Mouse (Mus musculus): Measurements from ENCODE around the gene Dexi.

Dexi gene

GRCm38 (mm10) chr16:10542698-10543365 lies at the start of gene Dexi:
Dexi (minus strand) TSS chr16:10543054.
- ATAC-seq (ENCODE audit: insufficient number of reproducible peaks, low FRiP score, low TSS enrichment) = peak; percentile 82

GRCm38 (mm10) chr16:10586546-10586945 lies 43.7 kb upstream of the Dexi start:
- no peak for ATAC-seq (ENCODE audit: insufficient number of reproducible peaks, low FRiP score, low TSS enrichment)

- no peak for ATAC-seq (ENCODE audit: insufficient number of reproducible peaks, low FRiP score, low TSS enrichment)
Observed at GRCm38 (mm10) chr16:10585165-10585564, 42.3 kb upstream of the Dexi start.

GRCm38 (mm10) chr16:10581234-10581898 lies 38.5 kb upstream of the Dexi start:
- ATAC-seq (ENCODE audit: insufficient number of reproducible peaks, low FRiP score, low TSS enrichment) = no peak

GRCm38 (mm10) chr16:10578376-10578775 lies 35.5 kb upstream of the Dexi start:
- ATAC-seq (ENCODE audit: insufficient number of reproducible peaks, low FRiP score, low TSS enrichment) = no peak

GRCm38 (mm10) chr16:10577548-10577947 lies 34.7 kb upstream of the Dexi start:
- ATAC-seq (ENCODE audit: insufficient number of reproducible peaks, low FRiP score, low TSS enrichment) = no peak

- no peak for ATAC-seq (ENCODE audit: insufficient number of reproducible peaks, low FRiP score, low TSS enrichment)
Observed at GRCm38 (mm10) chr16:10575915-10576314, 33.1 kb upstream of the Dexi start.

GRCm38 (mm10) chr16:10574936-10575335 lies 32.1 kb upstream of the Dexi start:
- ATAC-seq (ENCODE audit: insufficient number of reproducible peaks, low FRiP score, low TSS enrichment) = no peak

GRCm38 (mm10) chr16:10571820-10572219 lies 29.0 kb upstream of the Dexi start:
- no peak for ATAC-seq (ENCODE audit: insufficient number of reproducible peaks, low FRiP score, low TSS enrichment)

- ATAC-seq (ENCODE audit: insufficient number of reproducible peaks, low FRiP score, low TSS enrichment) = no peak
Observed at GRCm38 (mm10) chr16:10570708-10571107, 27.9 kb upstream of the Dexi start.

- ATAC-seq (ENCODE audit: insufficient number of reproducible peaks, low FRiP score, low TSS enrichment) = no peak
Observed at GRCm38 (mm10) chr16:10569809-10570395, 27.0 kb upstream of the Dexi start.

GRCm38 (mm10) chr16:10567153-10567552 lies 24.3 kb upstream of the Dexi start:
- no peak for ATAC-seq (ENCODE audit: insufficient number of reproducible peaks, low FRiP score, low TSS enrichment)

GRCm38 (mm10) chr16:10565278-10565885 lies 22.5 kb upstream of the Dexi start:
- peak; percentile 90 for ATAC-seq (ENCODE audit: insufficient number of reproducible peaks, low FRiP score, low TSS enrichment)

- no peak for ATAC-seq (ENCODE audit: insufficient number of reproducible peaks, low FRiP score, low TSS enrichment)
Observed at GRCm38 (mm10) chr16:10559991-10560390, 17.1 kb upstream of the Dexi start.

- no peak for ATAC-seq (ENCODE audit: insufficient number of reproducible peaks, low FRiP score, low TSS enrichment)
Observed at GRCm38 (mm10) chr16:10553858-10554257, 11.0 kb upstream of the Dexi start.

GRCm38 (mm10) chr16:10551592-10551991 lies 8.7 kb upstream of the Dexi start:
- ATAC-seq (ENCODE audit: insufficient number of reproducible peaks, low FRiP score, low TSS enrichment) = no peak

GRCm38 (mm10) chr16:10549600-10549999 lies 6.7 kb upstream of the Dexi start:
- no peak for ATAC-seq (ENCODE audit: insufficient number of reproducible peaks, low FRiP score, low TSS enrichment)

GRCm38 (mm10) chr16:10548938-10549337 lies 6.1 kb upstream of the Dexi start:
- ATAC-seq (ENCODE audit: insufficient number of reproducible peaks, low FRiP score, low TSS enrichment) = no peak

- ATAC-seq (ENCODE audit: insufficient number of reproducible peaks, low FRiP score, low TSS enrichment) = no peak
Observed at GRCm38 (mm10) chr16:10546865-10547264, 4.0 kb upstream of the Dexi start.

GRCm38 (mm10) chr16:10544995-10545622 lies 2.3 kb upstream of the Dexi start, which contains the start of gene Clec16a:
Clec16a (plus strand) TSS chr16:10545339.
- ATAC-seq (ENCODE audit: insufficient number of reproducible peaks, low FRiP score, low TSS enrichment) = peak; percentile 76

- ATAC-seq (ENCODE audit: insufficient number of reproducible peaks, low FRiP score, low TSS enrichment) = no peak
Observed at GRCm38 (mm10) chr16:10542266-10542665, 588 bp downstream of the Dexi start.
